Mouse (Mus musculus) neural tube, embryonic 13.5 days (tissue): ENCODE results near the gene Hk2. TPM values are rescaled to one million over a fixed set of nuclear protein-coding genes. Genes with fewer than 3 reads are reported as not detected.
"Not testable (repeated sequence)": the region's sequence is repeated elsewhere in the genome, so short reads cannot be mapped to it uniquely, and the experiment has no call there.

Experiments used
- ATAC-seq: fragments of 200-750 bp; cut with Nextera tagmentation; 2 replicates; pipeline ENCODE4 v1.8.0; 2017; ENCODE audit warnings: low read depth, mild to moderate bottlenecking, moderate TSS enrichment, moderate library complexity
- H3K27ac ChIP-seq: fragments of 300-500 bp; sonication (generic); replicated peaks from 2 replicates; pipeline ENCODE4 v1.5.1; 2015; ENCODE audit warnings: moderate library complexity, mild to moderate bottlenecking, inconsistent platforms
- H3K27me3 ChIP-seq: fragments of 300-500 bp; sonication (generic); 2 replicates; pipeline ENCODE4 v1.6.1; 2015; ENCODE audit warnings: mild to moderate bottlenecking, inconsistent platforms
- H3K36me3 ChIP-seq: fragments of 300-500 bp; sonication (generic); 2 replicates; pipeline ENCODE4 v1.6.1; 2015; ENCODE audit warnings: mild to moderate bottlenecking, inconsistent platforms
- H3K4me1 ChIP-seq: fragments of 300-500 bp; sonication (generic); replicated peaks from 2 replicates; pipeline ENCODE4 v1.6.1; 2015; ENCODE audit warnings: inconsistent platforms
- H3K4me2 ChIP-seq: fragments of 300-500 bp; sonication (generic); 2 replicates; pipeline ENCODE4 v1.6.1; 2015; ENCODE audit warnings: inconsistent platforms, mild to moderate bottlenecking, moderate library complexity
- H3K4me3 ChIP-seq: fragments of 300-500 bp; sonication (generic); 2 replicates; pipeline ENCODE4 v1.5.1; 2015; ENCODE audit warnings: mild to moderate bottlenecking, inconsistent platforms
- H3K9ac ChIP-seq: fragments of 300-500 bp; sonication (generic); 2 replicates; pipeline ENCODE4 v1.6.1; 2015; ENCODE audit warnings: moderate library complexity, mild to moderate bottlenecking, inconsistent platforms
- H3K9me3 ChIP-seq: fragments of 300-500 bp; sonication (generic); 2 replicates; pipeline ENCODE4 v1.6.1; 2016; ENCODE audit warnings: inconsistent platforms
- WGBS: fragments of 180-500 bp; shearing (Covaris S2); methylation state at CpG from one replicate; pipeline ENCODE4 v1.1.7; 2015; 5-methylcytosine and 5-hydroxymethylcytosine counted together
- polyA plus RNA-seq: library from polyadenylated mRNA; unstranded; fragments of >200 nt; fragmentation: Nextera tagmentation; extraction: Ambion mirVana; gene quantifications from 2 replicates; pipeline ENCODE4 v1.2.1, GENCODE M21; 2015

Gene Hk2
- polyA plus RNA-seq, 1 experiment from 2014 or later, result 3.6 TPM

GRCm38 (mm10) chr6:82707241-82707640 lies 67.0 kb downstream of the Hk2 start:
- no peak overlapping the region for H3K27ac ChIP-seq
- no peaks in the 10 kb centered on the region for H3K27me3 ChIP-seq
- H3K9me3 ChIP-seq, result no peaks in the 10 kb centered on the region
- H3K4me1 ChIP-seq, result no peaks in the 10 kb centered on the region
- ATAC-seq, result no peak
- WGBS, result 90% methylated on average over 10 of the region's 10 CpGs
- no peak overlapping the region for H3K4me2 ChIP-seq
- H3K9ac ChIP-seq, result no peak overlapping the region
- no peak overlapping the region for H3K4me3 ChIP-seq
- no peaks in the 10 kb centered on the region for H3K36me3 ChIP-seq

- 80% methylated on average over 5 of the region's 5 CpGs for WGBS
- Histone ChIP-seq H3K4me3 (no peak within 1 kb of the TSS), H3K4me2 (no peak within 1 kb of the TSS), H3K36me3 (no peaks in the 10 kb centered on the region), H3K4me1 (peaks cover 2% of the 10 kb centered on the region), H3K9ac (no peak within 1 kb of the TSS), H3K9me3 (no peaks in the 10 kb centered on the region), H3K27me3 (no peaks in the 10 kb centered on the region), H3K27ac (no peak within 1 kb of the TSS)
- ATAC-seq, result no peak
Observed at GRCm38 (mm10) chr6:82705221-82705620, 69.0 kb downstream of the Hk2 start, which contains the start of gene Pole4. TSS of gene Pole4 (minus strand) at chr6:82705365.

- no peak overlapping the region for H3K4me2 ChIP-seq
- H3K27ac ChIP-seq, result no peak overlapping the region
- no peak overlapping the region for H3K9ac ChIP-seq
- H3K4me1 ChIP-seq, result peaks cover 9% of the 10 kb centered on the region
- no peaks in the 10 kb centered on the region for H3K36me3 ChIP-seq
- no peaks in the 10 kb centered on the region for H3K27me3 ChIP-seq
- no peak for ATAC-seq
- H3K9me3 ChIP-seq, result no peaks in the 10 kb centered on the region
- WGBS, result 82% methylated on average over 3 of the region's 3 CpGs
- no peak overlapping the region for H3K4me3 ChIP-seq
Observed at GRCm38 (mm10) chr6:82703710-82704109, 70.5 kb downstream of the Hk2 start.

GRCm38 (mm10) chr6:82702593-82703017 lies 71.6 kb downstream of the Hk2 start:
- Histone ChIP-seq H3K36me3 (no peaks in the 10 kb centered on the region), H3K27ac (no peak overlapping the region), H3K27me3 (no peaks in the 10 kb centered on the region), H3K4me3 (no peak overlapping the region), H3K9me3 (no peaks in the 10 kb centered on the region), H3K4me1 (peaks cover 9% of the 10 kb centered on the region), H3K9ac (no peak overlapping the region), H3K4me2 (no peak overlapping the region)
- peak; percentile 84 for ATAC-seq
- WGBS, result 28% methylated on average over 16 of the region's 16 CpGs

- ATAC-seq, result no peak
- 77% methylated on average over 6 of the region's 6 CpGs for WGBS
- no peaks in the 10 kb centered on the region for H3K9me3 ChIP-seq
- no peak overlapping the region for H3K9ac ChIP-seq
- no peak overlapping the region for H3K4me2 ChIP-seq
- peaks cover 9% of the 10 kb centered on the region for H3K4me1 ChIP-seq
- no peak overlapping the region for H3K4me3 ChIP-seq
- H3K36me3 ChIP-seq, result no peaks in the 10 kb centered on the region
- no peak overlapping the region for H3K27ac ChIP-seq
- no peaks in the 10 kb centered on the region for H3K27me3 ChIP-seq
Observed at GRCm38 (mm10) chr6:82701296-82701695, 73.0 kb downstream of the Hk2 start.

GRCm38 (mm10) chr6:82699831-82700230 lies 74.4 kb downstream of the Hk2 start:
- Histone ChIP-seq H3K4me1 (peaks cover 9% of the 10 kb centered on the region), H3K4me2 (no peak overlapping the region), H3K36me3 (no peaks in the 10 kb centered on the region), H3K9ac (no peak overlapping the region), H3K27me3 (no peaks in the 10 kb centered on the region), H3K27ac (no peak overlapping the region), H3K9me3 (no peaks in the 10 kb centered on the region), H3K4me3 (no peak overlapping the region)
- WGBS, result 33% methylated on average over 5 of the region's 5 CpGs
- no peak for ATAC-seq

GRCm38 (mm10) chr6:82696736-82697135 lies 77.5 kb downstream of the Hk2 start:
- Histone ChIP-seq H3K4me3 (no peak overlapping the region), H3K27ac (no peak overlapping the region), H3K4me2 (no peak overlapping the region), H3K36me3 (no peaks in the 10 kb centered on the region), H3K4me1 (peaks cover 9% of the 10 kb centered on the region), H3K9me3 (no peaks in the 10 kb centered on the region), H3K9ac (no peak overlapping the region), H3K27me3 (no peaks in the 10 kb centered on the region)
- 87% methylated on average over 3 of the region's 3 CpGs for WGBS
- ATAC-seq, result no peak

GRCm38 (mm10) chr6:82694668-82695067 lies 79.6 kb downstream of the Hk2 start:
- WGBS, result 60% methylated on average over 13 of the region's 13 CpGs
- no peaks in the 10 kb centered on the region for H3K9me3 ChIP-seq

GRCm38 (mm10) chr6:82689474-82689873 lies 84.8 kb downstream of the Hk2 start:
- 91% methylated on average over 4 of the region's 4 CpGs for WGBS
- no peak overlapping the region for H3K4me2 ChIP-seq
- no peak for ATAC-seq
- H3K4me1 ChIP-seq, result no peaks in the 10 kb centered on the region
- H3K27ac ChIP-seq, result no peak overlapping the region
- H3K4me3 ChIP-seq, result no peak overlapping the region
- no peaks in the 10 kb centered on the region for H3K9me3 ChIP-seq
- no peaks in the 10 kb centered on the region for H3K36me3 ChIP-seq
- no peaks in the 10 kb centered on the region for H3K27me3 ChIP-seq
- H3K9ac ChIP-seq, result no peak overlapping the region

More at GRCm38 (mm10) chr6:82694668-82695067, 79.6 kb downstream of the Hk2 start:
- no peaks in the 10 kb centered on the region for H3K27me3 ChIP-seq
- H3K36me3 ChIP-seq, result no peaks in the 10 kb centered on the region
- no peak overlapping the region for H3K9ac ChIP-seq
- ATAC-seq, result no peak
- H3K4me2 ChIP-seq, result no peak overlapping the region
- H3K4me3 ChIP-seq, result no peak overlapping the region
- peaks cover under 1% of the 10 kb centered on the region; the same call in 1 of the 2 replicates for H3K4me1 ChIP-seq
- H3K27ac ChIP-seq, result no peak overlapping the region

- not testable (repeated sequence) for H3K4me2 ChIP-seq, H3K9ac ChIP-seq, H3K27ac ChIP-seq, H3K36me3 ChIP-seq, H3K4me3 ChIP-seq, H3K27me3 ChIP-seq, H3K9me3 ChIP-seq, H3K4me1 ChIP-seq, ATAC-seq
- WGBS, result 25% methylated on average over 5 of the region's 5 CpGs
Observed at GRCm38 (mm10) chr6:82688586-82688985, 85.7 kb downstream of the Hk2 start.

GRCm38 (mm10) chr6:82684136-82684535 lies 90.1 kb downstream of the Hk2 start:
- Histone ChIP-seq H3K9me3 (no peaks in the 10 kb centered on the region), H3K4me2 (no peak overlapping the region), H3K36me3 (no peaks in the 10 kb centered on the region), H3K9ac (no peak overlapping the region), H3K4me1 (no peaks in the 10 kb centered on the region), H3K27ac (no peak overlapping the region), H3K4me3 (no peak overlapping the region), H3K27me3 (no peaks in the 10 kb centered on the region)
- ATAC-seq, result no peak

GRCm38 (mm10) chr6:82679286-82679685 lies 95.0 kb downstream of the Hk2 start:
- 86% methylated on average over 2 of the region's 2 CpGs for WGBS
- ATAC-seq, result not testable (repeated sequence)

GRCm38 (mm10) chr6:82677629-82678028 lies 96.6 kb downstream of the Hk2 start:
- not testable (repeated sequence) for H3K4me1 ChIP-seq, H3K9me3 ChIP-seq, H3K27ac ChIP-seq, H3K9ac ChIP-seq, H3K4me2 ChIP-seq, ATAC-seq, H3K36me3 ChIP-seq, H3K4me3 ChIP-seq, H3K27me3 ChIP-seq
- 78% methylated on average over 3 of the region's 3 CpGs for WGBS

More at GRCm38 (mm10) chr6:82679286-82679685, 95.0 kb downstream of the Hk2 start:
- H3K36me3 ChIP-seq, H3K9ac ChIP-seq, H3K27me3 ChIP-seq, H3K4me3 ChIP-seq, H3K4me1 ChIP-seq, H3K27ac ChIP-seq, H3K4me2 ChIP-seq, H3K9me3 ChIP-seq: not testable (repeated sequence)
